Mouse (Mus musculus) kidney, postnatal 0 days (tissue): ENCODE measurements at regions not wholly inside any gene's neighbourhood (a gene's known extent, or its start where the extent isn't known, plus 50 kb on each side); places are given as distances from the start of the nearest gene placed in this dataset.
A peak's percentile ranks its signal among the peaks of the same experiment; 100 is the strongest.

Source experiments
- ATAC-seq: fragments of 200-750 bp; cut with Nextera tagmentation; replicated peaks from 2 replicates; pipeline ENCODE4 v1.8.0; 2017; ENCODE audit warnings: low read depth, moderate number of reproducible peaks, moderate TSS enrichment, moderate library complexity; ENCODE audit not compliant: low FRiP score
- DNase-seq: peaks from one replicate; pipeline ENCODE4 v3.0.0-alpha.2; 2016; ENCODE audit warnings: low spot score
- H3K27ac ChIP-seq: fragments of 300-500 bp; sonication (generic); 2 replicates; pipeline ENCODE4 v1.5.1; 2014; ENCODE audit warnings: mild to moderate bottlenecking
- H3K27me3 ChIP-seq: fragments of 300-500 bp; sonication (generic); 2 replicates; pipeline ENCODE4 v1.6.1; 2014; ENCODE audit warnings: low read length, mixed read lengths; ENCODE audit not compliant: insufficient read depth
- H3K36me3 ChIP-seq: fragments of 300-500 bp; sonication (generic); 2 replicates; pipeline ENCODE4 v1.6.1; 2014; ENCODE audit warnings: low read length, mixed read lengths; ENCODE audit not compliant: insufficient read depth
- H3K4me1 ChIP-seq: fragments of 300-500 bp; sonication (generic); replicated peaks from 2 replicates; pipeline ENCODE4 v1.6.1; 2014; ENCODE audit warnings: antibody characterized with exemption, low read length, mixed read lengths; ENCODE audit not compliant: insufficient read depth
- H3K4me2 ChIP-seq: fragments of 300-500 bp; sonication (generic); 2 replicates; pipeline ENCODE4 v1.6.1; 2014; ENCODE audit warnings: mild to moderate bottlenecking, low read length, moderate library complexity, mixed read lengths
- H3K4me3 ChIP-seq: fragments of 300-500 bp; sonication (generic); replicated peaks from 2 replicates; pipeline ENCODE4 v1.5.1; 2014; ENCODE audit warnings: low read depth, low read length
- H3K9ac ChIP-seq: fragments of 300-500 bp; sonication (generic); 2 replicates; pipeline ENCODE4 v1.6.1; 2014; ENCODE audit warnings: low read depth, low read length
- H3K9me3 ChIP-seq: fragments of 300-500 bp; sonication (generic); replicated peaks from 2 replicates; pipeline ENCODE4 v1.6.1; 2016; ENCODE audit warnings: low read length, inconsistent platforms, mixed read lengths
- CTCF ChIP-seq: IDR thresholded peaks from 2 replicates; pipeline ENCODE4 v1.5.1; 2016; ENCODE audit warnings: antibody characterized with exemption, low read depth, mild to moderate bottlenecking, moderate library complexity
- WGBS: fragments of 180-500 bp; shearing (Covaris S2); extraction: QIAGEN DNeasy Blood & Tissue Kit; methylation state at CpG from one replicate; pipeline ENCODE4 v1.1.7; 2014; 5-methylcytosine and 5-hydroxymethylcytosine counted together

GRCm38 (mm10) chr12:109772543-109772942, 172.4 kb upstream of the Rtl1 start:
- Histone ChIP-seq H3K27me3 (no peaks in the 10 kb centered on the region), H3K4me1 (no peaks in the 10 kb centered on the region), H3K4me3 (no peak overlapping the region), H3K9ac (no peak overlapping the region), H3K4me2 (no peak overlapping the region), H3K9me3 (no peaks in the 10 kb centered on the region), H3K36me3 (no peaks in the 10 kb centered on the region), H3K27ac (no peak overlapping the region)
- ATAC-seq, result no peak
- TF ChIP-seq CTCF, result no peak
- 67% methylated on average over 2 of the region's 2 CpGs for WGBS
- DNase-seq, result no peak

GRCm38 (mm10) chr12:109773909-109774313, 173.8 kb upstream of the Rtl1 start:
- no peak for TF ChIP-seq CTCF
- WGBS, result 88% methylated on average over 3 of the region's 3 CpGs
- H3K4me1 ChIP-seq, result no peaks in the 10 kb centered on the region
- H3K4me2 ChIP-seq, result no peak overlapping the region
- no peak overlapping the region for H3K4me3 ChIP-seq
- H3K27me3 ChIP-seq, result no peaks in the 10 kb centered on the region
- no peak overlapping the region for H3K9ac ChIP-seq
- no peak for ATAC-seq
- H3K36me3 ChIP-seq, result no peaks in the 10 kb centered on the region
- no peak overlapping the region for H3K27ac ChIP-seq
- no peaks in the 10 kb centered on the region for H3K9me3 ChIP-seq
- no peak for DNase-seq

GRCm38 (mm10) chr12:109798846-109799245, 198.7 kb upstream of the Rtl1 start:
- no peak for DNase-seq

GRCm38 (mm10) chr12:109799395-109799794, 199.3 kb upstream of the Rtl1 start:
- DNase-seq (no peak), ATAC-seq (no peak)
- Histone ChIP-seq H3K4me1 (no peaks in the 10 kb centered on the region), H3K36me3 (no peaks in the 10 kb centered on the region), H3K9me3 (no peaks in the 10 kb centered on the region), H3K9ac (no peak overlapping the region), H3K27ac (no peak overlapping the region), H3K4me2 (no peak overlapping the region), H3K4me3 (no peak overlapping the region), H3K27me3 (no peaks in the 10 kb centered on the region)
- 92% methylated on average over 1 of the region's 1 CpGs for WGBS
- no peak for TF ChIP-seq CTCF

More at GRCm38 (mm10) chr12:109798846-109799245, 198.7 kb upstream of the Rtl1 start:
- Histone ChIP-seq H3K4me3 (no peak overlapping the region), H3K4me2 (no peak overlapping the region), H3K9me3 (no peaks in the 10 kb centered on the region), H3K4me1 (no peaks in the 10 kb centered on the region), H3K27me3 (no peaks in the 10 kb centered on the region), H3K27ac (no peak overlapping the region), H3K36me3 (no peaks in the 10 kb centered on the region), H3K9ac (no peak overlapping the region)
- no peak for TF ChIP-seq CTCF
- WGBS, result 81% methylated on average over 3 of the region's 3 CpGs
- no peak for ATAC-seq

- 75% methylated on average over 10 of the region's 10 CpGs for WGBS
- Histone ChIP-seq H3K36me3 (no peaks in the 10 kb centered on the region), H3K27me3 (no peaks in the 10 kb centered on the region), H3K9ac (no peak overlapping the region), H3K4me3 (no peak overlapping the region), H3K27ac (no peak overlapping the region), H3K4me1 (no peaks in the 10 kb centered on the region), H3K9me3 (no peaks in the 10 kb centered on the region), H3K4me2 (no peak overlapping the region)
- ATAC-seq (no peak), DNase-seq (no peak)
- TF ChIP-seq CTCF, result no peak
Measured at GRCm38 (mm10) chr12:109827241-109827915, 227.2 kb upstream of the Rtl1 start.

GRCm38 (mm10) chr12:109830303-109831020, 230.3 kb upstream of the Rtl1 start:
- H3K4me2 ChIP-seq, result no peak overlapping the region
- H3K36me3 ChIP-seq, result no peaks in the 10 kb centered on the region
- no peaks in the 10 kb centered on the region for H3K4me1 ChIP-seq
- ATAC-seq, result peak; percentile 57
- TF ChIP-seq CTCF, result peak; percentile 68
- 29% methylated on average over 16 of the region's 16 CpGs for WGBS
- no peak overlapping the region for H3K27ac ChIP-seq
- peak; percentile 69 for DNase-seq
- no peak overlapping the region for H3K4me3 ChIP-seq
- H3K27me3 ChIP-seq, result no peaks in the 10 kb centered on the region
- H3K9me3 ChIP-seq, result no peaks in the 10 kb centered on the region
- no peak overlapping the region for H3K9ac ChIP-seq
